Mouse (Mus musculus) bone marrow, adult 2 months (tissue): ENCODE measurements around the gene Gm11733. TPM values are rescaled to one million over a fixed set of nuclear protein-coding genes. Genes with fewer than 3 reads are reported as not detected.

ENCODE experiments used
- H3K27ac ChIP-seq: fragments of 200-500 bp; 2 replicates; pipeline ENCODE4 v1.5.1; 2012; ENCODE audit warnings: low read depth, mild to moderate bottlenecking, control low read depth, inconsistent platforms, low read length; ENCODE audit not compliant: control insufficient read depth, poor library complexity, insufficient read depth
- H3K4me1 ChIP-seq: fragments of 200-500 bp; 2 replicates; pipeline ENCODE4 v1.6.1; 2011; ENCODE audit warnings: low read length; ENCODE audit not compliant: control insufficient read depth, insufficient read depth
- H3K4me3 ChIP-seq: fragments of 200-500 bp; replicated peaks from 2 replicates; pipeline ENCODE3; 2011; ENCODE audit warnings: mild to moderate bottlenecking, low read depth, low read length, control low read depth; ENCODE audit not compliant: control insufficient read depth
- CTCF ChIP-seq: fragments of 200-500 bp; IDR thresholded peaks from 2 replicates; pipeline ENCODE4 v1.5.1; 2011; ENCODE audit warnings: low read length, control low read depth; ENCODE audit not compliant: control insufficient read depth, insufficient read depth
- POLR2A ChIP-seq: fragments of 200-500 bp; IDR thresholded peaks from 2 replicates; pipeline ENCODE4 v1.6.1; 2011; ENCODE audit warnings: low read depth, mild to moderate bottlenecking, control low read depth, low read length, borderline replicate concordance; ENCODE audit not compliant: control insufficient read depth
- WGBS: fragments of 180-500 bp; shearing (Covaris S2); methylation state at CpG from one replicate; pipeline ENCODE4 v1.1.7; 2018; 5-methylcytosine and 5-hydroxymethylcytosine counted together
- polyA plus RNA-seq: library from polyadenylated mRNA; stranded (reverse); fragments of >200 nt; gene quantifications from 2 replicates; pipeline ENCODE4 v1.2.4, GENCODE M21; 2011; ENCODE audit warnings: low replicate concordance; ENCODE audit not compliant: missing spikeins, insufficient read depth, insufficient read length

The Gm11733 gene
- not detected in 2 replicates for polyA plus RNA-seq

- Histone ChIP-seq H3K27ac (no peak within 1 kb of the TSS), H3K4me3 (no peak within 1 kb of the TSS), H3K4me1 (no peaks in the 10 kb centered on the region)
- 72% methylated on average over 12 of the region's 12 CpGs for WGBS
- no peak for TF ChIP-seq POLR2A
- no peak for TF ChIP-seq CTCF
Observed at GRCm38 (mm10) chr11:117484198-117484597, at the start of gene Gm11733. Gm11733 (plus strand) TSS chr11:117484368.

GRCm38 (mm10) chr11:117436401-117437109 lies 47.6 kb upstream of the Gm11733 start:
- TF ChIP-seq POLR2A = no peak
- TF ChIP-seq CTCF = no peak
- WGBS = 29% methylated on average over 22 of the region's 22 CpGs
- H3K4me1 ChIP-seq = no peaks in the 10 kb centered on the region
- H3K4me3 ChIP-seq = no peak overlapping the region
- H3K27ac ChIP-seq = no peak overlapping the region

- H3K4me3 ChIP-seq = no peak overlapping the region
- TF ChIP-seq CTCF (no peak), POLR2A (no peak)
- H3K4me1 ChIP-seq = no peaks in the 10 kb centered on the region
- H3K27ac ChIP-seq = no peak overlapping the region
- 50% methylated on average over 7 of the region's 7 CpGs for WGBS
Observed at GRCm38 (mm10) chr11:117437110-117437490, 47.1 kb upstream of the Gm11733 start.

- Histone ChIP-seq H3K4me1 (no peaks in the 10 kb centered on the region), H3K27ac (no peak overlapping the region), H3K4me3 (no peak overlapping the region)
- TF ChIP-seq CTCF (no peak), POLR2A (no peak)
- 60% methylated on average over 6 of the region's 6 CpGs for WGBS
Observed at GRCm38 (mm10) chr11:117438363-117438762, 45.8 kb upstream of the Gm11733 start.

- H3K27ac ChIP-seq = no peak overlapping the region
Observed at GRCm38 (mm10) chr11:117440865-117441425, 43.2 kb upstream of the Gm11733 start.

GRCm38 (mm10) chr11:117444090-117444489 lies 40.1 kb upstream of the Gm11733 start:
- no peak overlapping the region for H3K4me3 ChIP-seq
- WGBS = 84% methylated on average over 2 of the region's 2 CpGs
- no peak for TF ChIP-seq POLR2A
- no peak for TF ChIP-seq CTCF

More at GRCm38 (mm10) chr11:117440865-117441425, 43.2 kb upstream of the Gm11733 start:
- Histone ChIP-seq H3K4me1 (no peaks in the 10 kb centered on the region), H3K4me3 (no peak overlapping the region)
- WGBS = 22% methylated on average over 22 of the region's 22 CpGs
- TF ChIP-seq CTCF = no peak

GRCm38 (mm10) chr11:117445707-117446106 lies 38.5 kb upstream of the Gm11733 start:
- Histone ChIP-seq H3K27ac (no peak overlapping the region), H3K4me1 (no peaks in the 10 kb centered on the region), H3K4me3 (no peak overlapping the region)
- no peak for TF ChIP-seq POLR2A
- TF ChIP-seq CTCF = no peak
- 60% methylated on average over 6 of the region's 6 CpGs for WGBS

More at GRCm38 (mm10) chr11:117444090-117444489, 40.1 kb upstream of the Gm11733 start:
- no peak overlapping the region for H3K27ac ChIP-seq
- no peaks in the 10 kb centered on the region for H3K4me1 ChIP-seq

- no peak overlapping the region for H3K4me3 ChIP-seq
- WGBS = 45% methylated on average over 10 of the region's 10 CpGs
- no peaks in the 10 kb centered on the region for H3K4me1 ChIP-seq
- no peak overlapping the region for H3K27ac ChIP-seq
- no peak for TF ChIP-seq CTCF
- TF ChIP-seq POLR2A = no peak
Observed at GRCm38 (mm10) chr11:117454086-117454485, 30.1 kb upstream of the Gm11733 start.
